Mouse (Mus musculus) midbrain, embryonic 12.5 days (tissue): ENCODE measurements at regions not wholly inside any gene's neighbourhood (a gene's known extent, or its start where the extent isn't known, plus 50 kb on each side); places are given as distances from the start of the nearest gene placed in this dataset.

Experiments
- ATAC-seq: fragments of 200-750 bp; cut with Nextera tagmentation; 2 replicates; pipeline ENCODE4 v1.8.0; 2017; ENCODE audit warnings: low read depth, moderate TSS enrichment, moderate library complexity; ENCODE audit not compliant: low FRiP score
- H3K27ac ChIP-seq: fragments of 300-500 bp; sonication (generic); replicated peaks from 2 replicates; pipeline ENCODE4 v1.5.1; 2016; ENCODE audit warnings: mild to moderate bottlenecking
- H3K27me3 ChIP-seq: fragments of 300-500 bp; sonication (generic); 2 replicates; pipeline ENCODE4 v1.6.1; 2016; ENCODE audit warnings: mild to moderate bottlenecking
- H3K36me3 ChIP-seq: fragments of 300-500 bp; sonication (generic); 2 replicates; pipeline ENCODE4 v1.6.1; 2016
- H3K4me1 ChIP-seq: fragments of 300-500 bp; sonication (generic); 2 replicates; pipeline ENCODE4 v1.6.1; 2016
- H3K4me2 ChIP-seq: fragments of 300-500 bp; sonication (generic); replicated peaks from 2 replicates; pipeline ENCODE4 v1.6.1; 2016; ENCODE audit warnings: mild to moderate bottlenecking, moderate library complexity
- H3K4me3 ChIP-seq: fragments of 300-500 bp; sonication (generic); 2 replicates; pipeline ENCODE4 v1.5.1; 2016; ENCODE audit warnings: mild to moderate bottlenecking
- H3K9ac ChIP-seq: fragments of 300-500 bp; sonication (generic); replicated peaks from 2 replicates; pipeline ENCODE4 v1.6.1; 2016; ENCODE audit warnings: mild to moderate bottlenecking, moderate library complexity
- H3K9me3 ChIP-seq: fragments of 300-500 bp; sonication (generic); 2 replicates; pipeline ENCODE4 v1.6.1; 2016; ENCODE audit warnings: mild to moderate bottlenecking
- WGBS: fragments of 180-500 bp; shearing (Covaris S2); methylation state at CpG from one replicate; pipeline ENCODE4 v1.1.7; 2016; 5-methylcytosine and 5-hydroxymethylcytosine counted together

- H3K4me3 ChIP-seq = no peak overlapping the region
- no peak overlapping the region for H3K9ac ChIP-seq
- no peaks in the 10 kb centered on the region for H3K9me3 ChIP-seq
- no peak overlapping the region for H3K27ac ChIP-seq
- WGBS = 79% methylated on average over 1 of the region's 1 CpGs
- ATAC-seq = no peak
- no peak overlapping the region for H3K4me2 ChIP-seq
- H3K36me3 ChIP-seq = no peaks in the 10 kb centered on the region
- no peaks in the 10 kb centered on the region for H3K4me1 ChIP-seq
- H3K27me3 ChIP-seq = no peaks in the 10 kb centered on the region
Measured at GRCm38 (mm10) chr14:90725026-90725425, 2253.8 kb upstream of the Pcdh20 start.

GRCm38 (mm10) chr14:90680377-90680776 lies 2209.2 kb upstream of the Pcdh20 start:
- Histone ChIP-seq H3K27ac (no peak overlapping the region), H3K27me3 (no peaks in the 10 kb centered on the region), H3K36me3 (no peaks in the 10 kb centered on the region), H3K4me1 (no peaks in the 10 kb centered on the region), H3K4me3 (no peak overlapping the region), H3K9me3 (no peaks in the 10 kb centered on the region), H3K9ac (no peak overlapping the region), H3K4me2 (no peak overlapping the region)
- WGBS = 90% methylated on average over 3 of the region's 3 CpGs
- ATAC-seq = no peak

GRCm38 (mm10) chr14:90670359-90670758 lies 2199.2 kb upstream of the Pcdh20 start:
- H3K9ac ChIP-seq = no peak overlapping the region
- no peak overlapping the region for H3K4me3 ChIP-seq
- no peaks in the 10 kb centered on the region for H3K9me3 ChIP-seq
- H3K27me3 ChIP-seq = no peaks in the 10 kb centered on the region
- ATAC-seq = peak; percentile 75
- 55% methylated on average over 4 of the region's 4 CpGs for WGBS
- no peak overlapping the region for H3K4me2 ChIP-seq
- H3K27ac ChIP-seq = no peak overlapping the region
- H3K4me1 ChIP-seq = 0 out of 2 replicates have a peak, but pooled peaks cover 2% of the 10 kb centered on the region
- H3K36me3 ChIP-seq = no peaks in the 10 kb centered on the region
